Mouse (Mus musculus) kidney, adult 2 months (tissue): ENCODE results near the gene Cyp4f40.
"Not testable (repeated sequence)": the region's sequence is repeated elsewhere in the genome, so short reads cannot be mapped to it uniquely, and the experiment has no call there.

Experiments
- CTCF ChIP-seq: fragments of 200-500 bp; conservative IDR thresholded peaks from 2 replicates; pipeline ENCODE4 v1.5.1; 2011; ENCODE audit warnings: low read depth, mild to moderate bottlenecking, control low read depth, low read length, moderate library complexity, mixed read lengths; ENCODE audit not compliant: insufficient read depth, insufficient read length
- POLR2A ChIP-seq: fragments of 200-500 bp; IDR thresholded peaks from one replicate; pipeline ENCODE4 v1.6.1; 2011; ENCODE audit warnings: low read depth, low read length, control low read depth

DNA sequence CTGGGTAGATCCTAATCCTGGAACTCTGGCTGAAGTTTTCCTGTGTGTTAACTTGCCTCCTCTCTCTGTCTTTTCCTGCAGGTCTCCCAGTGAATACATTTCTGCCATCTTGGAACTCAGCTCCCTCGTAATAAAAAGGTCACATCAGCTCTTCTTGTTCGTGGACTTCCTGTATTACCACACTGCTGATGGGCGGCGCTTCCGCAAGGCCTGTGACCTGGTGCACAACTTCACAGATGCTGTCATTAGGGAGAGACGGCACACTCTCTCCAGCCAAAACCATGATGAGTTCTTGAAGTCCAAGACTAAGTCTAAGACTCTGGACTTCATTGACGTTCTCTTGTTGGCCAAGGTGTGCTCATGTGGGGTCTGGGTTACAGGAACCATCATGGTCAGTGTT is 29.0 kb upstream of the Cyp4f40 start:
- TF ChIP-seq POLR2A, CTCF: not testable (repeated sequence)
